ENCODE assay signal across 22 mouse cellular contexts in genomic region chr2:166230617-166231016, GRCm38 (mm10).
DNase-seq lines count a peak whose midpoint lies in the region; ATAC-seq and TF ChIP-seq lines count a peak whose summit lies in the region.
"Had no signal": no experiment of that assay in that cellular context is flagged by ENCODE, and none has a peak within 500 bp of the region (broad histone marks: within the 10 kb centered on the region; RNA-seq: fewer than 3 reads in every experiment).

No protein-coding gene starts in this region.

- 62% methylated on average over 6 of the region's 6 CpGs for WGBS in forebrain, postnatal 0 days
- WGBS in forebrain, embryonic 11.5 days, result 87% methylated on average over 6 of the region's 6 CpGs
- 88% methylated on average over 6 of the region's 6 CpGs for WGBS in embryonic facial prominence, embryonic 10.5 days
- WGBS in intestine, embryonic 16.5 days, result 81% methylated on average over 6 of the region's 6 CpGs

- no peak overlapping the region for H3K9ac ChIP-seq in forebrain, postnatal 0 days
- no peak overlapping the region for H3K9ac ChIP-seq in forebrain, embryonic 11.5 days (ENCODE audit: low read length)
- no peak overlapping the region for H3K9ac ChIP-seq in intestine, embryonic 16.5 days (ENCODE audit: low read depth, low read length)
- H3K9ac ChIP-seq: embryonic facial prominence, embryonic 13.5 days; forebrain, embryonic 13.5 days; heart, embryonic 15.5 days; hindbrain, embryonic 12.5 days had no signal

- no peaks in the 10 kb centered on the region for H3K9me3 ChIP-seq in forebrain, postnatal 0 days (ENCODE audit: low read length)
- H3K9me3 ChIP-seq in forebrain, embryonic 11.5 days (ENCODE audit: control insufficient read depth, low read length), result no peaks in the 10 kb centered on the region
- 0 out of 2 replicates have a peak, but pooled peaks cover 6% of the 10 kb centered on the region for H3K9me3 ChIP-seq in embryonic facial prominence, embryonic 10.5 days
- no peaks in the 10 kb centered on the region for H3K9me3 ChIP-seq in intestine, embryonic 16.5 days (ENCODE audit: control insufficient read depth, low read length)
- H3K9me3 ChIP-seq: embryonic facial prominence, embryonic 13.5 days; forebrain, embryonic 13.5 days; heart, embryonic 15.5 days had no signal

- no peak overlapping the region for H3K4me3 ChIP-seq in forebrain, postnatal 0 days (ENCODE audit: low read depth, low read length)
- H3K4me3 ChIP-seq in forebrain, embryonic 11.5 days (ENCODE audit: low read depth, low read length), result no peak overlapping the region
- no peak overlapping the region for H3K4me3 ChIP-seq in embryonic facial prominence, embryonic 10.5 days
- H3K4me3 ChIP-seq in intestine, embryonic 16.5 days (ENCODE audit: low read length), result no peak overlapping the region
- H3K4me3 ChIP-seq: embryonic facial prominence, embryonic 13.5 days; forebrain, embryonic 13.5 days; heart, adult 2 months; heart, embryonic 15.5 days; hindbrain, embryonic 12.5 days had no signal

- ATAC-seq in forebrain, postnatal 0 days, result no peak
- ATAC-seq in forebrain, embryonic 11.5 days (replicated peaks; ENCODE audit: low FRiP score), result no peak
- peak; percentile 58 for ATAC-seq in intestine, embryonic 16.5 days
- ATAC-seq: activated CD4-positive, CD25-positive, alpha-beta regulatory T cell, adult 4 months; forebrain, embryonic 13.5 days; hindbrain, embryonic 16.5 days; inflammation-experienced regulatory T-cells, adult 6 months; Patski had no signal

- H3K36me3 ChIP-seq in forebrain, postnatal 0 days (ENCODE audit: insufficient read depth), result no peaks in the 10 kb centered on the region
- no peaks in the 10 kb centered on the region for H3K36me3 ChIP-seq in forebrain, embryonic 11.5 days (ENCODE audit: control insufficient read depth, insufficient read depth, low read length)
- no peaks in the 10 kb centered on the region for H3K36me3 ChIP-seq in embryonic facial prominence, embryonic 10.5 days (replicated peaks)
- no peaks in the 10 kb centered on the region for H3K36me3 ChIP-seq in intestine, embryonic 16.5 days (ENCODE audit: control insufficient read depth, insufficient read depth, low read length)
- H3K36me3 ChIP-seq: embryonic facial prominence, embryonic 13.5 days; heart, embryonic 15.5 days; hindbrain, embryonic 12.5 days had no signal

- DNase-seq in forebrain, postnatal 0 days, result peak; percentile 40
- no peak for DNase-seq in forebrain, embryonic 11.5 days (ENCODE audit: low spot score)
- DNase-seq in embryonic facial prominence, embryonic 10.5 days (ENCODE audit: low spot score), result no peak
- DNase-seq in gastrocnemius, postnatal 4 days (ENCODE audit: low spot score in 2 of 2), result no peak
- no peak for DNase-seq in left cerebral cortex, postnatal 14 days (ENCODE audit: low spot score in 2 of 2)
- DNase-seq: adrenal gland, postnatal 14 days; cerebellum, adult 18-20 months; cerebellum, adult 9-11 months; embryo, embryonic 11 days; gastrocnemius, postnatal 10 days; heart, adult 2 months; heart, postnatal 14 days had no signal

- intact Hi-C loops in left cerebral cortex, postnatal 14 days (cut with DNase I), result no loop called here

- no peak overlapping the region for H3K4me2 ChIP-seq in forebrain, postnatal 0 days (ENCODE audit: low read depth)
- no peak overlapping the region for H3K4me2 ChIP-seq in forebrain, embryonic 11.5 days (ENCODE audit: low read depth, low read length, severe bottlenecking)
- no peak overlapping the region for H3K4me2 ChIP-seq in intestine, embryonic 16.5 days (ENCODE audit: low read depth, low read length)
- H3K4me2 ChIP-seq: embryonic facial prominence, embryonic 13.5 days; forebrain, embryonic 13.5 days; heart, embryonic 11.5 days; heart, embryonic 15.5 days; hindbrain, embryonic 12.5 days had no signal

- no peaks in the 10 kb centered on the region for H3K27me3 ChIP-seq in forebrain, postnatal 0 days (ENCODE audit: insufficient read depth, low read length)
- no peaks in the 10 kb centered on the region for H3K27me3 ChIP-seq in forebrain, embryonic 11.5 days (ENCODE audit: control insufficient read depth, insufficient read depth, low read length)
- H3K27me3 ChIP-seq in embryonic facial prominence, embryonic 10.5 days (replicated peaks; ENCODE audit: low read depth, poor library complexity, severe bottlenecking), result 0 out of 2 replicates have a peak, but pooled peaks cover 12% of the 10 kb centered on the region
- H3K27me3 ChIP-seq in intestine, embryonic 16.5 days (replicated peaks; ENCODE audit: control insufficient read depth, insufficient read depth, low read length), result no peaks in the 10 kb centered on the region
- H3K27me3 ChIP-seq: embryonic facial prominence, embryonic 13.5 days; heart, embryonic 15.5 days; Patski had no signal

- no peak for TF ChIP-seq CTCF in forebrain, postnatal 0 days (IDR thresholded peaks at IDR 0.05; ENCODE audit: low read depth)

- H3K27ac ChIP-seq in forebrain, postnatal 0 days (ENCODE audit: low read depth, low read length), result no peak overlapping the region
- no peak overlapping the region for H3K27ac ChIP-seq in forebrain, embryonic 11.5 days (ENCODE audit: low read depth, low read length)
- H3K27ac ChIP-seq in embryonic facial prominence, embryonic 10.5 days (replicated peaks), result peak overlapping the region; percentile 48; the same call in 1 of the 2 replicates
- no peak overlapping the region for H3K27ac ChIP-seq in intestine, embryonic 16.5 days (ENCODE audit: low read length)
- H3K27ac ChIP-seq: embryonic facial prominence, embryonic 13.5 days; forebrain, embryonic 13.5 days; heart, adult 2 months; heart, embryonic 15.5 days; hindbrain, embryonic 12.5 days had no signal

- no peaks in the 10 kb centered on the region for H3K4me1 ChIP-seq in forebrain, postnatal 0 days (ENCODE audit: insufficient read depth)
- 0 out of 2 replicates have a peak, but pooled peaks cover 4% of the 10 kb centered on the region for H3K4me1 ChIP-seq in forebrain, embryonic 11.5 days (replicated peaks; ENCODE audit: control insufficient read depth, insufficient read depth, low read length)
- peaks cover 61% of the 10 kb centered on the region for H3K4me1 ChIP-seq in embryonic facial prominence, embryonic 10.5 days
- H3K4me1 ChIP-seq in intestine, embryonic 16.5 days (ENCODE audit: control insufficient read depth, insufficient read depth, low read length), result peaks cover 9% of the 10 kb centered on the region
